Mouse (Mus musculus): ENCODE measurements around the gene Mtch1. TPM values are rescaled to one million over a fixed set of nuclear protein-coding genes. Genes with fewer than 3 reads are reported as not detected.

Gene Mtch1
- polyA plus RNA-seq, 1 experiment from 2014 or later, result 143 TPM

DNA sequence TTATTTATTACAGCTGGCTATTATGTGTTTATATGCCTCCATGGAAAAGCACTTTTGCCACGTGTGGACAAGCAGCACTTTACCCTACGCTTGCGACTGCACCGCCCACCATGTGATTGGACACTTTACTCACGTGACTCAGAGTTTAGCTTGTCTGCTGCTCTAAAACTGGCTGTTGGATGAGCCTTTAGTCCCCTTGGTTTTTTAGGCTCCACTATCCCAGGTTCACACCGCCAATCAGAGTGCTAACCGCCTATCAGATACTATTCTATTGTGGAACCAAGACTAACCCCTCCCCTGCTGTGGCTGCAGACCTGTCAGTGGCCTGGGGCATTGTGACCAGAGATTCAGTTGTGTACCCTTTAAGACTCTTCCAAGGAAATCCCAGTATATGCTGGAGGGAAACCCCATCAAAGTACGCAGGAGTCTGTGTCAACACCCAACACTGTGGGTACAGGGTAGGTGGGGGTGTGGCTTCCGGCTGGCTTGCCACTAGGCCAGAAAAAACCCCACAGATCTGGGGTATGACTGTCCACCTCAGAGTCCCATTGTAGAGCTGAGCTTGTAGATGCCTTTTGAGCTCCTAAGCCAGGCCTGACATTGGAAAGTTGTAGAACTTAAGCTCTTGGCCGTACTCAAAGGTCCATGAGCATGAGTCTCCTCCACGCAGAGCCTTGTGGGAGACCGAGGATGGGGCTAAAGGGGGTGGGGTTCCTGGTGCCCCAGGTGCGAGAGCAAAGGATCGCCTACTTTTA lies 45.8 kb upstream of the Mtch1 start:
- TF ChIP-seq CTCF (IDR thresholded peaks at IDR 0.05; ENCODE audit: low read depth), result no peak
- no peaks in the 10 kb centered on the region for H3K9me3 ChIP-seq (ENCODE audit: control insufficient read depth)
- 62% methylated on average over 14 of the region's 14 CpGs for WGBS
- peaks cover 8% of the 10 kb centered on the region; the same call in 1 of the 2 replicates for H3K4me1 ChIP-seq (replicated peaks; ENCODE audit: control insufficient read depth, insufficient read depth, low read length)
- no peak overlapping the region for H3K4me3 ChIP-seq (ENCODE audit: low read depth, low read length)
- H3K9ac ChIP-seq (ENCODE audit: low read depth, low read length), result no peak overlapping the region
- no peaks in the 10 kb centered on the region for H3K36me3 ChIP-seq (ENCODE audit: control insufficient read depth, insufficient read depth)
- no peak for ATAC-seq
- no peak overlapping the region for H3K27ac ChIP-seq (ENCODE audit: low read depth, low read length)
- no peaks in the 10 kb centered on the region for H3K27me3 ChIP-seq (replicated peaks; ENCODE audit: control insufficient read depth, insufficient read depth, low read length)
- no peak overlapping the region for H3K4me2 ChIP-seq (replicated peaks; ENCODE audit: low read depth)

DNA sequence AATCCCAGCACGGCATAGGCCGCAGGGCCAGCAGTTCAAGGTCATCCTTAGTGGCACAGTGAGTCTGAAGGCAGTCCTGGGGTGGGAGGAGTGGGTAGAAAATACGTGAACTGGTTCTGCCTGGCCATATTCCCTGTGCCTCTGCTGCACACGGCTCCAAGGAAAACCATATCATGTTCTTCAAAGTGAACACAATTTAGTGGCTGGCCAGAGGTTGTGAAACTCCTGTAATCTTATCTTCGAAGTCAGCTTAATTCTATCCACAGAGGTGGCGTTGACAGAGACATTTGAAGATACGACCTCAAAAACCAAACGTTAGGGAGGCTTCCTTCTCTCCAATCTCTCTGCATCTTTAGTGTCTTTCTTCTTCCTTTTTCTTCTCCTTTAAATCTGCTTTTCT lies 43.5 kb upstream of the Mtch1 start:
- no peak overlapping the region for H3K27ac ChIP-seq (ENCODE audit: low read depth, low read length)

DNA sequence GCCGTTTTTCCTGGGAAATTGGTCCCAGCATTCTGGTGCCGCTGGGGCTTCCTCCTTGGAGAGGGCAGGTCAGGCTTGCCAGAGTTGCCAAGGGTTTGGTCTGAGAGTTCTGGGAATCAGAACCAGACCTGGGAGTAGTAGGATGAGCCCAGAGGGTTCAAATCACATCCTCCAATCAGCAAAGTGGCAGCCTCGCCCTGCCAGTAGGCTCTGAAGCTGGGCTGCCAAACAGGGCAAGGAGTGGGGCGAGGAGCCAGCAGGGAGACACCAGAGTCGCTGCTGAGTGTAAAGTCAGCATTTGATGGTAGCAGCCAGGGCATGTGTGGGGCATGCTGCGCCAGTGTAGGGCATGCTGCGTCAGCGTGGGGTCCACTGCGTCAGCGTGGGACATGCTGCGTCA lies 41.2 kb upstream of the Mtch1 start:
- no peak for ATAC-seq
- H3K4me2 ChIP-seq (replicated peaks; ENCODE audit: low read depth), result no peak overlapping the region
- H3K4me1 ChIP-seq (replicated peaks; ENCODE audit: control insufficient read depth, insufficient read depth, low read length), result no peaks in the 10 kb centered on the region
- H3K27ac ChIP-seq (ENCODE audit: low read depth, low read length), result no peak overlapping the region
- no peaks in the 10 kb centered on the region for H3K36me3 ChIP-seq (ENCODE audit: control insufficient read depth, insufficient read depth)
- TF ChIP-seq CTCF (IDR thresholded peaks at IDR 0.05; ENCODE audit: low read depth), result no peak
- no peaks in the 10 kb centered on the region for H3K27me3 ChIP-seq (replicated peaks; ENCODE audit: control insufficient read depth, insufficient read depth, low read length)
- no peak overlapping the region for H3K9ac ChIP-seq (ENCODE audit: low read depth, low read length)
- 84% methylated on average over 11 of the region's 11 CpGs for WGBS
- no peak overlapping the region for H3K4me3 ChIP-seq (ENCODE audit: low read depth, low read length)
- no peaks in the 10 kb centered on the region for H3K9me3 ChIP-seq (ENCODE audit: control insufficient read depth)

More for the DNA sequence above, 43.5 kb upstream of the Mtch1 start:
- H3K4me3 ChIP-seq (ENCODE audit: low read depth, low read length), result no peak overlapping the region
- WGBS, result 52% methylated on average over 8 of the region's 8 CpGs
- no peaks in the 10 kb centered on the region for H3K9me3 ChIP-seq (ENCODE audit: control insufficient read depth)
- H3K36me3 ChIP-seq (ENCODE audit: control insufficient read depth, insufficient read depth), result no peaks in the 10 kb centered on the region
- no peak for ATAC-seq
- H3K4me2 ChIP-seq (replicated peaks; ENCODE audit: low read depth), result no peak overlapping the region
- no peaks in the 10 kb centered on the region; the same call in 1 of the 2 replicates for H3K4me1 ChIP-seq (replicated peaks; ENCODE audit: control insufficient read depth, insufficient read depth, low read length)
- TF ChIP-seq CTCF (IDR thresholded peaks at IDR 0.05; ENCODE audit: low read depth), result no peak
- no peak overlapping the region for H3K9ac ChIP-seq (ENCODE audit: low read depth, low read length)
- H3K27me3 ChIP-seq (replicated peaks; ENCODE audit: control insufficient read depth, insufficient read depth, low read length), result no peaks in the 10 kb centered on the region

DNA sequence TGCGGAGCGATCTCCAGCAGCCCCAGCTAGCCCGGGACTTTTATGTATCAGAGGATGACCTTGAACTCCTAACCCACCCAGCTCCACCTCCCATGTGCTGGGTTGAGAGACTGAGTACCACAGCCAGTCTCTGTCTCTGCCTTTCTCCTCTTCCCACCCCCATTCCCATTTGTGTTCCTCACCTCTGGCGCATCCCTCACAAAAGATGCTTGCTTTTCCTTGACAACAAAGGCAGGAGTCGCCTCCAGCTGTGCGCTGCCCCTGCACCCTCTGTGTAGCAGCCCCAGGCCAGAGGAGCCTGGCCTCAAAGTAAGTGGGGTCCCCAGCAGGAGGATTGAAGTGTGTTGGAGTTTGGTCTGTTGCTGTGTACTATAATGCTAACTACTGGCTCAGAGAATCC lies 38.0 kb upstream of the Mtch1 start:
- Histone ChIP-seq H3K9me3 (ENCODE audit: control insufficient read depth) (no peaks in the 10 kb centered on the region), H3K4me3 (ENCODE audit: low read depth, low read length) (no peak overlapping the region), H3K4me2 (replicated peaks; ENCODE audit: low read depth) (no peak overlapping the region), H3K36me3 (ENCODE audit: control insufficient read depth, insufficient read depth) (no peaks in the 10 kb centered on the region), H3K27ac (ENCODE audit: low read depth, low read length) (no peak overlapping the region), H3K9ac (ENCODE audit: low read depth, low read length) (no peak overlapping the region), H3K27me3 (replicated peaks; ENCODE audit: control insufficient read depth, insufficient read depth, low read length) (no peaks in the 10 kb centered on the region), H3K4me1 (replicated peaks; ENCODE audit: control insufficient read depth, insufficient read depth, low read length) (no peaks in the 10 kb centered on the region)
- no peak for ATAC-seq
- no peak for TF ChIP-seq CTCF (IDR thresholded peaks at IDR 0.05; ENCODE audit: low read depth)
- 69% methylated on average over 6 of the region's 6 CpGs for WGBS

DNA sequence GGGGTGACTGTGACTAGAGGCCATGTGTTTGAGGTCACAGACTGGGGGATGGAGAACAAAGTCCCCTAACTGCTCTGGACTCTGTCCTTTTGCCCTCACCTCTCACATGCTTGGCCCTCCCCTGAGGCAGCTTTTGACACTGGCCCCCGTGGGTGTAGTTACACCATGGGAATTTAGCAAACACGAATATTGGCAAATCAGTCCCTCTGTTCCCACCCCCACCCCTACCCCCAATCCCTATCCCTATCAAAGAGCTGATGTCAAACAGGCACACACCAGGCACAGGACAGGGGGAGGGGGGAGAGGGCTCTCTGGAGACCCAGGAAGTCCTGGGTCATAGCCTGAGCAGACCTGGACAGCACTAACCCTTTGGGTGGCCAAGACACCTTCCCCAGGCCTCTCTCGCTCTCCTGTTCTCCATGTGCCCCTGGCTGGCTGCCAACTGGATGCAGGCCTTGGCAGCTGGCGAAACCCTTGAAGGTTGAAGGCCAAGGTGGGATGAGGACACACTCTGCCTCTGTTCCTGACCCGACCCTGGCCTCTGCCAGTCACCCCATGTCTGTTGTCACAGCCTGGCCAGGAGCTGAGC lies 37.2 kb upstream of the Mtch1 start:
- no peaks in the 10 kb centered on the region for H3K27me3 ChIP-seq (replicated peaks; ENCODE audit: control insufficient read depth, insufficient read depth, low read length)
- TF ChIP-seq CTCF (IDR thresholded peaks at IDR 0.05; ENCODE audit: low read depth), result no peak
- H3K9me3 ChIP-seq (ENCODE audit: control insufficient read depth), result no peaks in the 10 kb centered on the region
- H3K9ac ChIP-seq (ENCODE audit: low read depth, low read length), result no peak overlapping the region
- ATAC-seq, result peak; percentile 34
- H3K36me3 ChIP-seq (ENCODE audit: control insufficient read depth, insufficient read depth), result no peaks in the 10 kb centered on the region
- no peak overlapping the region for H3K4me2 ChIP-seq (replicated peaks; ENCODE audit: low read depth)
- no peak overlapping the region for H3K27ac ChIP-seq (ENCODE audit: low read depth, low read length)
- H3K4me1 ChIP-seq (replicated peaks; ENCODE audit: control insufficient read depth, insufficient read depth, low read length), result no peaks in the 10 kb centered on the region
- H3K4me3 ChIP-seq (ENCODE audit: low read depth, low read length), result no peak overlapping the region
- 28% methylated on average over 5 of the region's 5 CpGs for WGBS

DNA sequence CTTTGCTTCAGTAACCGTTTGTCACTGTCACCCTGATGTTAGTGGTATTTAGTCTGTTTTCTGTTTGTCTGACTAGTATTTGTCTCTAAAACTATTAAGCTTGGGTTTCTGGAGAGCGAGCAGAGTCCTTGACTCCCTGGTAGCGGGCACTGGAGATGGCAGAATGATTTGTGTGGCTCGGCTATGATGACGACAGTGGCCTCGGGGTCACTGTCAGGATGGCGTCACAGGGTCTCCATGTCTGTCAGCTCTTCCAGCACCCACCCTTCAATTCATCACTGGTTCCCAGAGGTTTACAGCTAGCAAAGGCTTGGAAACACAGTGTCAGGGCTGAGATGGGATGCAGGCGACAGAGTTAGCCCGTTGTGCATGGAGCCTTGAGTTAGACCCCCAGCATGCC lies 36.2 kb upstream of the Mtch1 start:
- no peak for TF ChIP-seq CTCF (IDR thresholded peaks at IDR 0.05; ENCODE audit: low read depth)

More for the DNA sequence above, 36.2 kb upstream of the Mtch1 start:
- H3K9me3 ChIP-seq (ENCODE audit: control insufficient read depth), result no peaks in the 10 kb centered on the region
- H3K4me3 ChIP-seq (ENCODE audit: low read depth, low read length), result no peak overlapping the region
- no peaks in the 10 kb centered on the region for H3K4me1 ChIP-seq (replicated peaks; ENCODE audit: control insufficient read depth, insufficient read depth, low read length)
- no peaks in the 10 kb centered on the region for H3K36me3 ChIP-seq (ENCODE audit: control insufficient read depth, insufficient read depth)
- H3K9ac ChIP-seq (ENCODE audit: low read depth, low read length), result no peak overlapping the region
- no peaks in the 10 kb centered on the region for H3K27me3 ChIP-seq (replicated peaks; ENCODE audit: control insufficient read depth, insufficient read depth, low read length)
- no peak overlapping the region for H3K27ac ChIP-seq (ENCODE audit: low read depth, low read length)
- ATAC-seq, result no peak
- 73% methylated on average over 9 of the region's 9 CpGs for WGBS
- no peak overlapping the region for H3K4me2 ChIP-seq (replicated peaks; ENCODE audit: low read depth)

Measured in intestine, postnatal 0 days (tissue).